ENCODE assay signal across 5 mouse cellular contexts in genomic region chr8:124842929-124843328, GRCm38 (mm10). TPM values are rescaled to one million over a fixed set of nuclear protein-coding genes. Genes with fewer than 3 reads are reported as not detected.
"Had no signal": no experiment of that assay in that cellular context is flagged by ENCODE, and none has a peak within 500 bp of the region (broad histone marks: within the 10 kb centered on the region; RNA-seq: fewer than 3 reads in every experiment).

No protein-coding gene starts in this region.

RNA-seq across cellular contexts. Expression of gene Trim67, which starts 50.0 kb away (rescaled TPM):
- total RNA-seq: megakaryocyte progenitor cell, adult 5-6 weeks; monocyte, adult 5-6 weeks; neutrophil, adult 5-6 weeks had no signal
- polyA plus RNA-seq: macrophage; spleen, adult 2 months had no signal
